Mouse (Mus musculus): ENCODE results near the gene Fut2.

DNA sequence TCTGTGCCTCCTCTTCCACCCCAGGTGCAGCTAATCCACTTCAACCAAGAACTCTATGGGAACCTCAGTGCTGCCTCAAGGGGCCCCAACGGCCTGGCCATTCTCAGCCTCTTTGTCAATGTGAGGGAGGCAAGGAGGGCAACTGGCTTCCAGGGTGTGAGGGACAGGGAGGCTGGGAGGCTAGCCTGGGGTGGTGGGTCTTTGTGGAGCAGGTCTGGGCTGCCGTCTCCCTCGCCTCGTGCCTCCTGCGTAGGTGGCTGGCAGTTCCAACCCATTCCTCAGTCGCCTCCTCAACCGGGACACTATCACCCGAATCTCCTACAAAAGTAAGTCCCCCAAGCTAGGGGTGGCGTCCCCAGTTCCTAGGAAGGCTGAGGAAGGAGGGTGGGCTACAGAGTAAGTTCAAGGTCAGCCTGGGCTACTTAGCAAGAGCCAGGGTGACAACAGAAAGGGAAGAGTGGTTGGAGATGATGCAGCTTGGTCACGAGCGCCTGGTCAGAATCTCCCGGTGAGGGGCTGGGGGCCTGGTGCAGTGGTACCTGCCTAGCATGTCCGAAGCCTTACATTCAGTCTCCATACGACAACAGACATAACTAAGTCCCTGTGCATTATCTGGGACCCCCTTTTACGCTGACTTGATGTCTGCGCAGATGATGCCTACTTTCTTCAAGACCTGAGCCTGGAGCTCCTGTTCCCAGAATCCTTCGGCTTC lies 36.8 kb upstream of the Fut2 start:
- TF ChIP-seq CTCF (IDR thresholded peaks at IDR 0.05; ENCODE audit: borderline replicate concordance, insufficient read depth, low read length) (no peak), POLR2A (IDR thresholded peaks at IDR 0.05; ENCODE audit: low read depth, low read length) (no peak)
